Mouse (Mus musculus) right cerebral cortex, postnatal 25 days (tissue): ENCODE data around the gene Brinp3.

Experiments used
- DNase-seq: peaks from one replicate; pipeline ENCODE4 v3.0.0; 2022

The Brinp3 gene

DNA sequence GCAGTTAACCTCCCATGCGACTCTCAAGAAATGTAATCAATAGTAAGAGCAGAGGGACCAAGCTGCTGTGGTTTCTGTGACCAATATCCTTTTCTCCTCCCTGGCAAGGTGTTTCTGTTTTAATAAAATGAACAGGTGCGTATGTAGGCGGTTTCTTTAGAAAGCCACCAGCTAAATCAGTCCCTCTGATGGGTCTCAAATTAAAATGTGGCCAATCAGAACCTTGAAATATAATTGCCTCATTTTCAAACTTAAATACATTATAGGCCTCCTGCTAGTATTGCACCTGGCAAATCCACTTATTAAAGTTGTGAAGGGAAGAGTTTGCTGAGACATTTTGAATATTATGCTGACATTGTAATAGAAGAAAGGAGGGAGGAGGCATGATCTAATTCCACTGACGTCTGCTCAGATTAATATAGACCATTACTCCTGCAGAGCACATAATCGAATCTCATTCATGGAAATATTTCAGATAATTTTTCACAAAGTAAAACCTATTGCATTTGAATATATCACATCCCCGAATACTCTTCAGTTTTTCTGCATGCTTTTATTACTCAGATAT, 305.5 kb downstream of the Brinp3 start:
- DNase-seq: no peak

DNA sequence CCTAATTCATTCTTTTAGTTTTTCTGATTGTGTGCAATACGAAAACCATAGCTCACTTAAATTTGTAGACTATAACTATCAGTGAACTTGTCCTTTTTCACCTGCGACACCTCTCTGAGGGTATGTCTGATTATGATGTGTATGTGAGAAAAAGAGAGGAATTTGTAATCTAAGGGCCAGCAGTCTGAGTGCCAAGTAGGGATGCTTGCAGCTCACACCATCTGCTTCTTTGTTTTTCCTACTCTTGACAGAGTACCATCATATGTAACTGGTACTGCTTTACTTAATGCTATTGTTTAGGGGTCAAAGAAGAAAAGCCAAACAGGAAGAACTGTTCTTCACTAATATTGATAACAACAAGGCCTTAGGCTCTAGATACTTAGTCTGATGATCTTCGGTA, 307.3 kb downstream of the Brinp3 start:
- DNase-seq: no peak

GRCm38 (mm10) chr1:146807765-146808164, 313.2 kb downstream of the Brinp3 start:
- no peak for DNase-seq

DNA sequence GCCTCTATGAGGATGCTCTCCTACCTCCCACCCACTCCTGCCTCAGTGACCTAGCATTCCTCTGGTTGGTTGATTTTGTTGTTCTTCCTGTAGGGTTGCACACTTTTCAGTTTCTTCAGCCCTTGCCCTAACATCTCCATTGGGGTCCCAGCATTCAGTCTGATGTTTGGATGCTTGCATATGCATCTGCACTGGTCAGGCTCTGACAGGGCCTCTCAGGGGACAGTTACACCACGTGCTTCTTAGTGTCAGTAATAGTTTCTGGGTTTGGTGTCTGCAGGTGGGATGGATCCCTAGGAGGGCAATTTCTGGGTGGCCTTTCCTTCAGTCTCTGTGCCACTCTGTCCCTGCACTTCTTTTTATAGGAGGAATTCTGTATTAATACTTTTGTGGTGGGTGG, 339.3 kb downstream of the Brinp3 start:
- no peak for DNase-seq

GRCm38 (mm10) chr1:146844087-146844486, 349.5 kb downstream of the Brinp3 start:
- no peak for DNase-seq

DNA sequence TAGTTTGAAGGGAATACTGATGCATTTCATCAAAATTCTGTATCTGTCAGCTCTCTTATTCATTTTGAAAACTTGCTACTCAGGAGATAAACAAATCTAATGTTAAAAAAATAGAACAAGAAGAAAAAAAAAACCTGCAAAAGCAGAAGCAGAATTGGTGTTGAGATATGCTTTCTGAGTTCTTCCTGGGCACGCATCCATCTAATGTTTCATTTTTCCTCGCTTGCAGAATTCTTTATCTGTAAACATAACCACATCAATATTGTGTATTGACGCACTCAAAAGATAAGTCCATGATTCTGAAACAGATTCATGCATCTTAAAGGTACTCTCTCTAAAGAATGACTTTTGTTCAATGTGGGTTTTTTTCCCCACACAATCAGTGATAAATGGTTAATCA, 354.3 kb downstream of the Brinp3 start:
- DNase-seq: no peak

GRCm38 (mm10) chr1:146850147-146850546, 355.6 kb downstream of the Brinp3 start:
- DNase-seq: no peak

- DNase-seq: no peak
These were observed 404.1 kb downstream of the Brinp3 start for GRCm38 (mm10) chr1:146898636-146899035.

- DNase-seq: no peak
These were observed 407.1 kb downstream of the Brinp3 start for GRCm38 (mm10) chr1:146901691-146902090.

GRCm38 (mm10) chr1:146939463-146940389, 445.2 kb downstream of the Brinp3 start:
- no peak for DNase-seq
